Mouse (Mus musculus) limb, embryonic 10.5 days (tissue): ENCODE data around the gene Klhl9. TPM values are rescaled to one million over a fixed set of nuclear protein-coding genes. Genes with fewer than 3 reads are reported as not detected.
A peak's percentile ranks its signal among the peaks of the same experiment; 100 is the strongest.

Experiments used
- DNase-seq: peaks from one replicate; pipeline ENCODE4 v3.0.0-alpha.2; 2017; ENCODE audit warnings: low spot score
- H3K27ac ChIP-seq: fragments of 300-500 bp; sonication (generic); 2 replicates; pipeline ENCODE4 v1.5.1; 2016; ENCODE audit warnings: mild to moderate bottlenecking
- H3K27me3 ChIP-seq: fragments of 300-500 bp; sonication (generic); 2 replicates; pipeline ENCODE4 v1.6.1; 2016; ENCODE audit warnings: low read depth, mild to moderate bottlenecking; ENCODE audit not compliant: poor library complexity, severe bottlenecking
- H3K36me3 ChIP-seq: fragments of 300-500 bp; sonication (generic); 2 replicates; pipeline ENCODE4 v1.6.1; 2016; ENCODE audit warnings: mild to moderate bottlenecking, moderate library complexity
- H3K4me1 ChIP-seq: fragments of 300-500 bp; sonication (generic); 2 replicates; pipeline ENCODE4 v1.6.1; 2016
- H3K4me3 ChIP-seq: fragments of 300-500 bp; sonication (generic); 2 replicates; pipeline ENCODE4 v1.5.1; 2016; ENCODE audit warnings: mild to moderate bottlenecking, moderate library complexity
- H3K9me3 ChIP-seq: fragments of 300-500 bp; sonication (generic); replicated peaks from 2 replicates; pipeline ENCODE4 v1.6.1; 2016; ENCODE audit warnings: mild to moderate bottlenecking
- WGBS: fragments of 180-500 bp; shearing (Covaris S2); methylation state at CpG from one replicate; pipeline ENCODE4 v1.1.7; 2016; 5-methylcytosine and 5-hydroxymethylcytosine counted together
- polyA plus RNA-seq: library from polyadenylated mRNA; unstranded; fragments of >200 nt; fragmentation: Nextera tagmentation; extraction: Ambion mirVana; gene quantifications from 2 replicates; pipeline ENCODE4 v1.2.1, GENCODE M21; 2016

The Klhl9 gene
- polyA plus RNA-seq, 1 experiment from 2014 or later = 106 TPM

DNA sequence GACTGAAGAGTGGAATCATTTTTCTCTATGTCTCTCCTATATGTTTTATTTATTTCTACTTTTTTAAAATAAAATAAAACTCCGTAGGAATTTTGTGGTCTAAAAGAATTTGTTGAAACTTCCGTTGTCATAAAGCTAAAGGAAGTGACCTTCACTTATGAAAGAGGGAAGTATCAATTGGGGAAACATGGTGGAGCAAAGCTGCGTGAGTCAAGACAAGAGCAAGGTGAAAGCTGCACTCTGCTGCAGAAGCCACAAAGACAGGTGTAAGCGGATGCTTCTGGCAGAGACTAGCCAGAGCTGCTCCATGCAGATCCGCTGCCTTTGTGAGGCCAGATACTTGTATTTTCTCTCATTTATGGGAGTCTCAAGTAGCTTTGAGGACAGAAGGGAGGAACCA, 23.5 kb downstream of the Klhl9 start:
- H3K36me3 ChIP-seq = no peaks in the 10 kb centered on the region
- no peak overlapping the region for H3K27ac ChIP-seq
- H3K4me1 ChIP-seq = peaks cover 3% of the 10 kb centered on the region
- no peaks in the 10 kb centered on the region for H3K9me3 ChIP-seq
- WGBS = 86% methylated on average over 5 of the region's 5 CpGs
- no peak overlapping the region for H3K4me3 ChIP-seq
- DNase-seq = no peak
- H3K27me3 ChIP-seq = no peaks in the 10 kb centered on the region

DNA sequence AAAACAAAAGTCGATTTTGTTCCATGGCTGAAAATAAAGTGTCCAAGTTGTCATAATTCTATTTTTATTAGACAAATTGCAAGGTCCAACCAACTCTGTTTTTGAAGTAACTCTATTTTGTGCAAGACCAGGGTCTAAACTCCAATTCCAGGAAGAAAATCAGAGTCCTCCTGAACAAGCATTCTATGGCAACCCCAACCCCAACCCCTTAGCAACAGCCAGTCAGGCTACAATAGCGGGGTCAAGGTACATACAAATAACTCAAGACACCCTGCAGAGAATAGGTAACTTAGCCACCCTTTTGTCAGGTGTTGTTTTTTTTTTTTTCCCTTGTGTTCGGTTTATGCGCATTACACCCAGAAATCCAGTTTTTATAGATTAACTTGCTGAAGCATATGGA, 24.5 kb downstream of the Klhl9 start:
- no peak overlapping the region for H3K4me3 ChIP-seq
- H3K27ac ChIP-seq = no peak overlapping the region
- 85% methylated on average over 4 of the region's 4 CpGs for WGBS

DNA sequence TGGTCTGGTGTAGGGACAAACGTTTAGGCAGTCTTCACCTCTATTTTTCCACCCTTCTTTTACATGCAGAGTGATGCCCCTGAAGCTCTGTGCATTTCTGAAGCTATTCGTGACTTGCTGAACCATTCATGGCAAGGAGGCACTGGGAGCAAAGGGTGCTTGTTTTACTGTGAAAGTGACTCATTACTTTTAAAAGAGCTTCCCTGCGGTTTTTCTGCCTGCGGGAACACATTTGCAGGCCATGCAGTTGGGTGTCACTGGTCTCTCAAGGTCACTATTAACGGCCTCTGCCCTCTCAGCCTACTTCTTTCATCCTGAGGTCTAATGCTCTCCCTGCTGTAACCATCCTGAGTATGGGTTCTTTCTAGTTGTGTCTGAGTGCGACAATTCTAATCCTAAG, 25.2 kb downstream of the Klhl9 start:
- DNase-seq = no peak
- Histone ChIP-seq H3K27ac (no peak overlapping the region), H3K27me3 (no peaks in the 10 kb centered on the region), H3K9me3 (no peaks in the 10 kb centered on the region), H3K4me3 (no peak overlapping the region), H3K4me1 (peaks cover 3% of the 10 kb centered on the region), H3K36me3 (no peaks in the 10 kb centered on the region)
- WGBS = 59% methylated on average over 6 of the region's 6 CpGs

More for the DNA sequence above, 24.5 kb downstream of the Klhl9 start:
- DNase-seq = no peak
- H3K36me3 ChIP-seq = no peaks in the 10 kb centered on the region
- peaks cover 3% of the 10 kb centered on the region for H3K4me1 ChIP-seq
- no peaks in the 10 kb centered on the region for H3K27me3 ChIP-seq
- H3K9me3 ChIP-seq = no peaks in the 10 kb centered on the region

DNA sequence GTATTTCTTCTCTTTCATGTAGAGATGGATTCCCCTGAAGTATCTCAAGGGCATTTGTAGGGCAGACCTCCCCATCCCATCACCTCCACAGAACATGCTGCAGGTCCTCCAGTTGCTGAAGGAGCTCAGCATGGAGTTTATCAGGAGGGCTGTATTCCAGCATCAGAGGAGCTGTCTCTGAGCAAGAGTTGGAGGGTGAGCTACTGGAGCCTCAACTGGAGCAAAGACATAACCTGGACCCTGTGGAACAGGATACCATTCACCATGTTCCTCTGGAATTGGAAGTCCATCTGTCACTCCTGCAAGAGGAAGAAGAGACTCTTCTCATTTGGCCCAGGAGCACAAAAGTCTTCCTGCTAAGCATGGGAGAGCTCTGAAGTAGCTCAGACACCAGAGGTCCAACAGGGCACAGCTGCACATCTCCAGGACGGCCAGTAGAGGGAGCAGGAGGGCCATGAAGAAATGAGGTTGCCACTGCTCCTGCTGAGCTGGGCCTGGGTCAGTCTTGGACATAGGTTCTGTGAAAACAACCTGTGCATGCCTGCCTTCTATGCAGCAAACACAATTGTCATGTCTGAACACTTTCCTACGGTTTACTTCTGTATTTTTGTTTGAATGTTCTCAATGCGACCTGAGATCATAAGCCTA, 25.9 kb downstream of the Klhl9 start:
- no peak overlapping the region for H3K4me3 ChIP-seq
- H3K27ac ChIP-seq = no peak overlapping the region
- H3K4me1 ChIP-seq = peaks cover 3% of the 10 kb centered on the region
- no peaks in the 10 kb centered on the region for H3K36me3 ChIP-seq
- 23% methylated on average over 3 of the region's 3 CpGs for WGBS
- no peaks in the 10 kb centered on the region for H3K9me3 ChIP-seq
- H3K27me3 ChIP-seq = no peaks in the 10 kb centered on the region
- peak; percentile 86 for DNase-seq

GRCm38 (mm10) chr4:88693392-88693791, 28.9 kb downstream of the Klhl9 start:
- H3K27ac ChIP-seq = no peak overlapping the region
- H3K4me3 ChIP-seq = no peak overlapping the region
- H3K27me3 ChIP-seq = no peaks in the 10 kb centered on the region
- no peaks in the 10 kb centered on the region for H3K4me1 ChIP-seq
- 89% methylated on average over 2 of the region's 2 CpGs for WGBS
- DNase-seq = no peak
- H3K36me3 ChIP-seq = no peaks in the 10 kb centered on the region
- no peaks in the 10 kb centered on the region for H3K9me3 ChIP-seq

DNA sequence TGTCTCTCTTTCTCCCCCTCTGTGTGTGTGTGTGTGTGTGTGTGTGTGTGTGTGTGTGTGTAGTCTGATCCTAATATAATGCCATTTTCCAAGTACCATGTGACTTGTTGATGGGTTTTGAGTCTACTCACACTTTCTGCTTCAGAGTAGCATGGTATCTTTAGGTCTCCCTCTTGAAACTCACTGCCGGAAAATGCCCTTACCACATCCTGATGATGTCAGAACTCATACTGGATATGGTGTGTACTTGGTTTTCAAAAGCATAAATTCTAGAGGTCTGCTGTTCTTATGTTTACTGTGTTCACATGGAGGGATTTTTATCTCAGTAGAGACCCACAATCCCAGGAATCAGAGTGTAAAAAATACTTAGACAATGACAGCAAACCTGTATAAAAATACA, 29.7 kb downstream of the Klhl9 start:
- H3K4me1 ChIP-seq = no peaks in the 10 kb centered on the region
- no peak for DNase-seq
- H3K9me3 ChIP-seq = no peaks in the 10 kb centered on the region
- H3K27ac ChIP-seq = no peak overlapping the region
- 95% methylated on average over 1 of the region's 1 CpGs for WGBS
- no peaks in the 10 kb centered on the region for H3K36me3 ChIP-seq
- H3K27me3 ChIP-seq = no peaks in the 10 kb centered on the region
- H3K4me3 ChIP-seq = no peak overlapping the region

DNA sequence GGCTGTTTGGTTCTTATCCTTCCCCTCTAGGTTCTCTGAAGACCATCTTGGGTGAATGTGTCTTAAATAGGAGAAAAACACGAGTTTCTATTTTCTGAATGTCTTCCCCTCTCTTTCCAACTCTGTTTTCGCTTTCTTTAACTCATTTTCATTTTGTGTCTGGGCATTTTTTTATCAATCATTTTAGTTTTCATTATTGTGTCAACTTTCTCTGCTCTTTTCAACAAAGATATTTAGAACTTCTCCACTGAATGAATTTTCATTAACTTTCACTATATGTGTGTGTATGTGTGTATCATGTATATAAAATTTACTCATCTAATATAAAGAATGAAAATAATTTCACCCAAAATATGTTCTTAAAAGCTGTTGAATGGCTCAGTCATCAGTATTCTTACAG, 31.0 kb downstream of the Klhl9 start, which contains the start of gene Ifnab:
TSS of gene Ifnab (minus strand) at position 101 of the 400 bp plus-strand sequence.
- Histone ChIP-seq H3K4me3 (no peak within 1 kb of the TSS), H3K27ac (no peak within 1 kb of the TSS), H3K9me3 (no peaks in the 10 kb centered on the region), H3K27me3 (no peaks in the 10 kb centered on the region), H3K4me1 (no peaks in the 10 kb centered on the region), H3K36me3 (no peaks in the 10 kb centered on the region)
- no peak for DNase-seq
- WGBS = 70% methylated on average over 2 of the region's 2 CpGs

DNA sequence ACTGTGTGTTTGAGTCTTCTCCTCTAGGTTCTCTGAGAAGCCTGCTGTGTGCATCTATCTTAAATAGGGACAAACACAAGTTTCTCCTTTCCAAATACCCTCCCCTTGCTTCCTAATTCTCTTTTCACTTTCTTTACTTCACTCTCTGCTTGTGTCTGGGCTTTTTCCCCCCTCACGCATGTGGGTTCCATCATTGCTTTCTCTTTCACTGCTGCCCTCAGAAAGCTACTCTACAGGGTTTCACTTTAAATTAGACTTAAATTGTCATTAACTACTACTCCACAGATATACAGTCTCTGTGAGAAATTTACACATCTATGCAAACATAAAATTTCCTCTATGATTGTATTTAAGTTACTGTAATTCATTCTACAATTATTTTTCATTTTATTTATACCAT, 38.5 kb downstream of the Klhl9 start, which contains the start of gene Ifna2:
TSS of gene Ifna2 (minus strand) at position 101 of the 400 bp plus-strand sequence.
- no peaks in the 10 kb centered on the region for H3K27me3 ChIP-seq
- no peaks in the 10 kb centered on the region for H3K4me1 ChIP-seq
- DNase-seq = no peak
- no peaks in the 10 kb centered on the region for H3K9me3 ChIP-seq
- H3K4me3 ChIP-seq = no peak within 1 kb of the TSS
- no peak within 1 kb of the TSS for H3K27ac ChIP-seq
- no peaks in the 10 kb centered on the region for H3K36me3 ChIP-seq
- 86% methylated on average over 1 of the region's 1 CpGs for WGBS

DNA sequence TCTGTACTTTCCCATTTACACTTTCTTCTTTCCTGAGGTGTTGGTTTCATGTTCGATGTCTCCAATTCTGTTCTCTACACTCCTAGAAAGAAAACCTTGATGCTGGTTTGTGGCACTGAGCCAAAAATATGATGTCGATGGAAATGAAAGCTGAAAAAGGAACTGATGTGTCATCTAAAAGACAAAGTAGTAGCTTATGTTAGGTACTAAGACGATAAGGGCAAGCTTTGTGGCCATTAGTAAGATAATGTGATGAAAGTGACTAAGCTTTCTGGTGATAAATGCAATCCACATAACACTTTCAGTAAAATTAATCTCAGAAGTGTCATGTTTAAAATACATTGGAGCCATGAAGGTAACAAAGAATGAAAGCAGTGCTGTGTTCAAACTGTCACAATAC, 40.9 kb downstream of the Klhl9 start:
- no peaks in the 10 kb centered on the region for H3K4me1 ChIP-seq
- 83% methylated on average over 3 of the region's 3 CpGs for whole genome bisulfite sequencing
- no peaks in the 10 kb centered on the region for H3K9me3 ChIP-seq
- DNase-seq = no peak
- H3K27me3 ChIP-seq = no peaks in the 10 kb centered on the region
- no peaks in the 10 kb centered on the region for H3K36me3 ChIP-seq
- no peak overlapping the region for H3K27ac ChIP-seq
- H3K4me3 ChIP-seq = no peak overlapping the region

DNA sequence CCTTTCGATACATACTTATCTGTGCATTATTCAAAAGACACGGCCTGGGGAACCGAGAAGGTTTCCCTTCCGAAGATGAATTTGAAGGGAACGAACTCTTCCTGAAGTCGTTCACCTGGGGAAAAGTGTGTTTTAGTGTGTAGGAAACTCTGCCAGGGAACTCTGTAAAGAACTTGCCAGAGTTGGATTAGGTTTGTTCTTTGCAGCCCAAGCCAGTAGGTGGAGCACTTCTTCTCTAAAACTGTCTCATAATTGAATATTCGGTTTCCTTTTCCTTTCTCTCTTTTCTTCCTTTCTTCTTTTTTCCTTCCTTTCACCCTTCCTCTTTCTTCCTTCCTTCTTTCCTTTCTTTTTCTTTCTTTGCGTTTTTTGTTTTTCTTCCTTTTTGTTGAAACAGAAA, 41.9 kb downstream of the Klhl9 start:
- Histone ChIP-seq H3K4me3 (no peak overlapping the region), H3K27me3 (no peaks in the 10 kb centered on the region), H3K36me3 (no peaks in the 10 kb centered on the region), H3K27ac (no peak overlapping the region), H3K4me1 (no peaks in the 10 kb centered on the region), H3K9me3 (no peaks in the 10 kb centered on the region)
- no peak for DNase-seq
- 59% methylated on average over 8 of the region's 8 CpGs for WGBS

DNA sequence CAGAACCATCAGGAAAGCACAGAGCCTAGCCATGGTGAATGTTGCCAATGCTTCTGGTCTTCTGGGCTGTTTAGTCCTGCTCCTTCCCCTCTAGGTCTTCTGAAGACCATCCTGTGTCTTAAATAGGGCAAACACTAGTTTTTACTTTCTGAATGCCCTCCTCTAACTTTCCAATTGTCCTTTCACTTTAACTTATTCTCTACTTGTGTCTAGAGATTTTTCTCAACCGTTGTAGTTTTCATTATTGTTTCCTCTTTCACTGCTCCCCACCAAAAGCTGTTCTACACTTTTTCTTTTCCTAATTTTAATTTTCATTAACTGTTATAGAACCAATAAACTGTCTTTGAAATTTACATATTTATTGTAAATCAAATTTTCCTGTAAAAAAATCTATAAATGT, 45.4 kb downstream of the Klhl9 start, which contains the start of gene Ifna16:
TSS of gene Ifna16 (minus strand) at position 101 of the 400 bp plus-strand sequence.
- Histone ChIP-seq H3K27me3 (no peaks in the 10 kb centered on the region), H3K4me1 (no peaks in the 10 kb centered on the region), H3K36me3 (no peaks in the 10 kb centered on the region), H3K9me3 (no peaks in the 10 kb centered on the region), H3K27ac (no peak within 1 kb of the TSS), H3K4me3 (no peak within 1 kb of the TSS)
- DNase-seq = no peak
- WGBS = 90% methylated on average over 1 of the region's 1 CpGs
